Mouse (Mus musculus) gastrocnemius, postnatal 4 days (tissue): ENCODE measurements at regions not wholly inside any gene's neighbourhood (a gene's known extent, or its start where the extent isn't known, plus 50 kb on each side); places are given as distances from the start of the nearest gene placed in this dataset.
A peak's percentile ranks its signal among the peaks of the same experiment; 100 is the strongest.

Experiments
- DNase-seq, 2 experiments: peaks; one replicate each; pipeline ENCODE4 v3.0.0; 2021 to 2022; ENCODE audit warnings: low spot score in 2 of 2, mixed read lengths in 2 of 2

DNA sequence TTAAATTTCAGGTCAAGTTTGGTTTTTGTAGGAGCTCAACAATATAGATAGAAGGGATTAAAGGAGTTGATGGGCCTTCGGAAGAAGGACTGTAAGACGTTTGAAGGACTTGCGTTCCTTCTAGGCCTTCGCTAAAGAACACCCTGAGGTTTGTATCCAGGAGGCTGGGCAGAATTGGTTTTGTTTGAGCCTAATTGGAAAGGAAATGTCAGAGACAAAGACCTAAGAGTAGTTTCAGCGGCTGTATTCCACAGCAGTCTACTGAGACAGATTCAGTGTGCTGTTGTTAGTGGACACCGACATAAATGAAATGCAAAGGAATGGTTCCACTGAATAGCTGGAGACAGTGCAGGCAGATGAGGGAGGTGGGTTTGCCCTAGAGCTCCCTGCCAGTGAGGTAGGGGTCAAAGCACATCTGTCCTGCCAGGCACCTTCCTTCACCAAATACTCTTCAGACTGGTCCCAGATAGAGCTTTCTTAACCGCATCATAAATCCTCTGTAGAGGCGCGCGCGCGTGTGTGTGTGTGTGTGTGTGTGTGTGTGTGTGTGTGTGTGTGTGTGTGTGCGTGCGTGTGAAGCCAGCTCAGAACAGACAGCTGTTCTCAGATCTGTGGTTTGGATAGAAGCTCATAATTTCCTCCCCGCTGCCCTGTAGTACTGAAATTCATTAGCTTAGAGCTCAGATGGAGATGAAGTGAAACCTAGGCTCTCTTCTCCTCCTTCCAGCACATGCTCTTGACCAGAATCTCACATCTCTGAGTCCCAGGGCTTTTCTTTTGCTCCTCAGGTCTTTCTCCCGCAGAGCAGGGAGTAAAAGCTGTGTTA, 209.7 kb downstream of the Ktn1 start:
- no peak for DNase-seq

DNA sequence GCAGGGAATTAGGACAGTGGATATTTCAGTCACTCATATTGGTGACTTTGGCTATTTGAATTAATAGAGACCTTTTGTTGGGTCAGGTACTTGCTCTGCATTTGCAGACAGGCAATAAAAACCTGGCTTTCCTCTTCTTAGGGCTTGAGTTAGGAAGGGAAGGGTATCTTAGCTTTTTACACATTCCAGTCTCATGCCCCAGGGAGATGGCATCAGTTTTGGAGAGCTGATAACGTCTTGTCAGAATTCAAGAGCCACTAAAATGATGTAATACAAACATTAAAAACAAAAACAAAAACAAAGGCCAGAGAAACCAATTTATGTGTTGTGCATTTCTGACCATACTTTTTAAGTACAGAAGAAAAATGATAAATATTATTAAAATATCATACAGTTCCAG, 214.3 kb downstream of the Ktn1 start:
- peak in 1 of 2 experiments; percentile 17 for DNase-seq

DNA sequence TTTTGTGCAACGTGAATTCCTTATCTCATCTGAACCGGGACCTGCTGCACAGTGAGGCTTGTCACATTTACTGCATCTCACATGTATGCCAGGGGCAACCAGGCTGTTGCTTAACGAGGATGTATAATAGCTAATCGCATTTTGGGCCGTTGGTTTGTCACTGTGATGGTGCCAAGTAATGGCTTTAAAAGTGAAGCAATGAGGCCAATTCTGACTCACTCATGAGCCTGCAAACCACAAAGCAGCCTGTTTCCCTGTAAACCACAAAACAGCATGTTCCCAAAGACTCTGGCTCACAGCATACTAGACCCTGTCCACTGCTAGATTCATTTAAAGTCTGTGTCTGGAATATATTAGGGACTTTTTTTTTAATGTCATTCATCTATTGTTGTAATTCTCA, 214.8 kb downstream of the Ktn1 start:
- DNase-seq, result no peak

DNA sequence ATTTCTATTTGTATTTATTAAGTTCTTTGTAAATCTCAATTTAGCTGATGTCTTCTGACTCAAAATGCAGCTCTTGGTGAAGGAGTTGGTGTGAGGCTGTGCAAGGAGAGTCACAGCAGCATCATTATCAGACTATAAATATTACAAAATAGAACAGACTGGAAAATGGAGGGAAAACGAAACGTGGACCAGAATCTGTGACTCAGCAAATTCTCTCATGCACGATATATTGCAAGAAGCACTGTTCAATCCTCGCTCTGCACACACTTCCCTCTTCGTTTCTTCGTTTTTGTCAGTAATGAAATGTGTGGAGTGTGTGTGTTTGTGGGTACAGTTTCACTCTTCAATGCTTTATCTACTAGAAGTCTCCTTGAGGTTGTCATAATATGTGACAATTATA, 215.5 kb downstream of the Ktn1 start:
- DNase-seq, result no peak

DNA sequence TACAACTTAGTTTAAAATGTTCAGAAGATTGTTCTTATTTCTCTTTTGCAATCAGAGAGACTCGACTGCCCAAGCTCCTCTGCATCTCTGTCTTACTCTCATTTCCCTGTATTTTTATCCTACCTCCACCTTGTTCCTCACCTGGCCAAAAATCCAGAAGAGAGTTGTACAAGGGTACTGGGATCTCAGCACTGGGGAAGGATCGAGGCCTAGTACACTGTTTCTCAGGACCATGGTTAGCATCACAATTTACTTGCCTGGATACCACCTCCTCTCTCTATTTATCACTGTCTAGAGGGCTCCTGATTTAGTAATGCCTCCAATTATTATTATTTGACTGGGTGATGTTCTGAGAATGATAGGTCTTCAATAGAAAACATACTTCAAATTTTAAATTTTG, 218.8 kb downstream of the Ktn1 start:
- no peak for DNase-seq

DNA sequence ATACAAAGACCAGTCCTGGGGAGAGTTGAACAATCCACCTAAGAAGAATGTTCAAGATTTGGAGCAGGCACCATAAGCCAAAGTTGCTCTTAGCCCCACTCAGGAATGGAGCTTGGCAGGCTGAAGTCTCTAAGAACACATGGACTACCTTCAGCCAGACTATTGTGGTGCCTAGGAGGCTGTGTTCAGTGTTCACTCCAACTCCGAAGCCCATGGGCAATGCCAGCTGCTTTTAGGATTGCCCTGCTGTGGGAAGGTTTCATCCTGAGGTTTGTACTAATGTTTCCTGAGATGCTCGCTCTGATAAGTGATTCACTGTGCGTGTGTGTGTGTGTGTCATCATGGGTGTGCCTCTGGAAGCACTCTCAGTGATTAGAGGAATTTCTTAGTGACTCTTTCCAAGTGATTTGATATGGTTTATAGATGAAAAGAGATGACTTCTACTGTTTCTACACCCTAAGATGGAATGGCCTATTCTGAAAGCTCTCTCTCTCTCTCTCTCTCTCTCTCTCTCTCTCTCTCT, 220.1 kb downstream of the Ktn1 start:
- no peak for DNase-seq

DNA sequence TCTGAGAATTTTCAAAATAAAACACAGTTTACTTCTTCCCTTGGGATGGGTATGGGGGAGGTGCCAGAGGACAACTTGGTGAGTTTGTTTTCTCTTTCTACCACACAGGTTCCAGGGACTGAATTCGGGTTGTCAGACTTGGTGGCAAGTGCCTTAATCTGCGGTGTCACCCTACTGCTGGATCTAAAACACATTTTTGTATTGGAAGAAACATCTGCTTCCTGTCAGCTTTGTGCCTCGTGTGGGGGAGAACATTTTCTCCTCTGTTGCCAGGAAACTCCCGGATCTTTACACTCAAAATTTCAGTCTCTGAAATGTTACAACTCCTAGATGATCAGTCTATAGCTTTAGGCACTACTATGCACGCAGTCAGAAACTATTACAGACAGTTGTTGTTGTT, 228.3 kb downstream of the Ktn1 start:
- DNase-seq, result no peak

DNA sequence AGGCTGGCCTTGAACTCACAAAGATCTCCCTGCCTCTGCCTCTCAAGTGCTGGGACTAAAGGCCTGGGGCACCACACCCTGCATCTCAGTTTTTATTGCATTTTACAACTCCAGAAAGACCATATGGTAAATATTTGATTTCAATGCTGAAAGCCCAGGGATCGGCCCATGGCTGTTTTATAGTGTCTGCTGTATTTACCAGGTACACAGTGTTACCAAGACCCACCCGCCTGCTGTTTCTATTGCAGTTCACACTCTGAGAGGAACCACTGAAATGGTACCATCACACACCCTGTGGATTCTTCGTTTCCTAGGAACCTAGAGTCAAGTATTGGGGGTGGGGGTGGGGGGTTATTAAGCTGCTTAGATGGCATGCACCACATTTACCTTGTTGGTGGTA, 228.9 kb downstream of the Ktn1 start:
- no peak for DNase-seq

DNA sequence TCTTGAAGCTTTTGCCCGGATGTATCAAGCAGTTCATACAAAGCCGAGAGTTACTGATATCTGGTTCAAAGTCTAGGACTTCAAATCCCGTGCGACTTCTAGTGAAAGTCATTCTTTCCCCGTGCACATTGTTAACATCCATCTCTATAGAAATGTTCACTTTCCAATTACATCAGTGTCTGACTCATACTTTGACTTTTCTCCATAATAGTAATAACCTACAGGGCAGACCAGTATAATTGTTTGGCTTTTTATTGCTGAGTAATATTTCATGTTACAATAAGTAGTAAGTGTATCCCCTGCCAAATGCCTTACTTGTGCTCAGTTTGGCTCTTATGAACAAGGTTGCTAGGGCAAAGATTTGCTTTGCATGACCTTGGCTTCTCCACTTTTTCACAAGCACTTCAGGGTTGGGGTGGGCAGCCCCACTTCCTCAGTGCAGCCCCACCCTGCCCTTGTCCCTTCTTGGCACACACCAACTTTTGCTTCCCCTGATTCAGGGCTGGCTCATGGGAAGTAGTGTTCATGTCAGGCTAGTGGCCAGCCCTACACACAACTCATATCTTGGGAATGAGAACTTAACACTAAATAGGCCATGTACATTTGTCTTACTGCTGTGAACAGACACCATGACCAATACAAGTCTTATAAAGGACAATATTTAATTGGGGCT, 229.7 kb downstream of the Ktn1 start:
- no peak for DNase-seq

DNA sequence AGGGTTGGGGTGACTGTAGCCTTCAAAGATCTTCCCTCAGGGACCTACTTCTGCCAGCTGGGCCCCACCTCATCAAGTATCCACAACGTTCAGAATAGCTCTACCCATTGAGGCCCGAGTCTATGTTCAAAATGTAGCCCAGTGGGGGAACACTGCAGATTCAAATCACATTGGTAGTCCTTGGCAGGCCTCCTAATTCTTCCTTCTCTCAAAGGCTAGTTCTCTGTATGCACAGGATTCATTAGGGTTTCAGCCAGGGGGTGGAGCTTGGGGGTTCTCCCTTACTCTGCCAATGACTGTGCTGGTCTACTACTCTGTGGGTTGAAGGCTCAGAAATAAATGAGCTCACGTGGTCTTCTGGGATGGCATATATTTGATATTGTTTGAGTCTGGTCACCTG, 235.3 kb upstream of the Peli2 start:
- no peak for DNase-seq

DNA sequence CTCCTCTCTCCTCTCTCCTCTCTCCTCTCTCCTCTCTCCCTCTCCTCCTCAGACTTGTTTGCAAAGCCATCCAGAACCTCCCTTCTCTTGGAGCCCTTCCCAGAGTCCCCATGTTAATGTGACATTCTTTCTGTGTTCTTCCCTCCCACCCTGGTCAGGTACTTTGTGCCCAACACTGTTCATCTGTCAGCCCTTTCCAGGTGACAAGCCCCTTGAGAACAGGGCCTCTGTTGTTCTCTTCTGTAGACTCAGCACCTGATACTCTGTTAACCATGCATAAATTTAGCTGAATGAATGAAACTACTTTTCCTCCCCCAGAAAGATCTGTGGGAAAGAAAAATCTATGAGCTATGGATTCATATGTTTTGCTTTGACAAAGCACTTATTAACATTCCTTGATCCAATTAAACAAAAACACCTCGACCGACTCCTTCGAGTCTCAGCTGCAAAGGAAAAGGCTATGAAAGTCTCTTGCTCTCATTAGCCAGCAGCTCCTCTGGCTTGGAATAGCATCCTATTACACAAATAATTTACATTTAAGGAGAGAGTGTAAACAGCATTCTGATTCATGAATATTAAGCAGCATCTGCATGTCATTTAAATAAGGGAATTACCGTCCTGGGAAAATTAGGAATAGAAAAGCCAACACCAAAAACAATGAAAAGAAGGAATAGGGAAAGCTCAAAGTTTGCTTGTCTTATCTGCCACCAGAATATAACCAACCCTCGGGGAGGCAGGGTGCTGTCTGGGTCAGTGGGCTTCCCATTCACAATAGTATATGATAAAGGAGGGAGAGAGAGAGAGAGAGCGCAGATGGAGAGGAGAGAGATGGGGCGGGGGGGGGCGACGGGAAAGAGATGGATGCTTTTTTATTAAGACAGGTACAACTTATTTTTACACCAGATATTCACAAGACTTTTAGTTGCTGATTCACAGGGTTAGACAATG, 230.1 kb upstream of the Peli2 start:
- DNase-seq, result no peak

DNA sequence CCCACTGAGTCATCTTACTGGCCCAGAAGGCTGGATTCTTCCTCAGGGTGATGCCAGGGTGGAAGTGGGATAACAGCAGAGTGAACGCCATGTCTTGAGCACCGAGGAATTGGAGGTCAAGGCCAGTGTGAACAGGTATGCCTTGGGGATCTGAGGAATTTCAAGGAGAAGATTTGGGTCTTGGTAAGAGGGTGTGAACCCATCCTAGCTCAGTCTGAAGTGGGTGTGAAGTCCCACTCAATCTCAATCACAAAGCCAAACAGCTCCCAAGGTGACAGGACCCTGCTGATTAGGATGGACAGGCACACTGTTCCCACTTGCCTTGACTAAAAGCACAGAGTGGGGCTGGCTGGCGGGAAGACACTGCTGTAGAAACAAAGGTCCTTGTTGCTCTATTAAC, 224.0 kb upstream of the Peli2 start:
- DNase-seq, result no peak

DNA sequence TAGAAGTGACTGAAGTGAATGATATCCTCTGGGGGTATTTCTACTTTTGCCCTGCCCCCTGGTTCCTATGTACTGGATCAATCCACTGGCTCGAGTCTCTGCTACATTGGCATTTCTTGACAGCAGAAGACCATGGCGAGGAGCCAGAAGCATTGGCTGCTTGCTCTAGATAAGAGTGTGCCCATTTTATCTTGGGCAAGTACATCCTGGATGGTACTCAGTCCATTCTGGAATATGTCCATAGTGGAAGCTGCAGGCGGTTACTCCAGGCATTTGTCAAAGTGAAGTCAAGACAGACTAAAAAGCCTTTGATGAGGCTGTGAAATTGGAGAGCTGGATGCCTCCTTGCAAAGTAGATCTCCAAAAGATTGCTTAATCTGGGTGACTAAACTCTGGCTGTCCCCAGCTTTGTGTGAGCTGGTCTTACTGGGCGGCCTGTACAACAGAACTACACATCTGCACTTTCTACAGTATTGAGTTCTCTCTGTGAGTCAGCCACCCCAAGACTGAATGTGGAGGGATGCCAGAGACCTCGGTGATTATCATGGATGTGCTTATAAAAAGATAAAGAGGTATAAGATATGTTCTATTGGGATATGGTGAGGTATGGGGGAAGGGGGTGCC, 222.6 kb upstream of the Peli2 start:
- no peak for DNase-seq

DNA sequence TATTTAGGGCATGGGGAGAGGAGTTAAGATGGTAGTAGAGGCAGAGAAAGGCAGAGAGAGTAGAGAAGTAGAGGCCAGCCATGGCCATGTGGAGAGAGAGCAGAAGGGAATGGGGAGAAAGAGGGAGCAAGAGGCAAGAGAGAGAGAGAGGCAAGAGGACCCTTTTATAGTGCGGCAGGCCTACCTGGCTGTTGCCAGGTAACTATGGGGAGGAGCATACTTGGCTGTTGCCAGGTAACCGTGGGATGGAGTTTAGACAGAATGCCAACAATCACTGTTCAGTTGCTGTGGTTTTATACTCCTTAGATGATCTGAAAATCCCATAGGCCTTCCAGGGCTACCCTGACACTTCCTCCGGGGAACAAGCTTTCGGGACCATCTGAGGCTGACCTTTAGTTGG, 222.0 kb upstream of the Peli2 start:
- no peak for DNase-seq

DNA sequence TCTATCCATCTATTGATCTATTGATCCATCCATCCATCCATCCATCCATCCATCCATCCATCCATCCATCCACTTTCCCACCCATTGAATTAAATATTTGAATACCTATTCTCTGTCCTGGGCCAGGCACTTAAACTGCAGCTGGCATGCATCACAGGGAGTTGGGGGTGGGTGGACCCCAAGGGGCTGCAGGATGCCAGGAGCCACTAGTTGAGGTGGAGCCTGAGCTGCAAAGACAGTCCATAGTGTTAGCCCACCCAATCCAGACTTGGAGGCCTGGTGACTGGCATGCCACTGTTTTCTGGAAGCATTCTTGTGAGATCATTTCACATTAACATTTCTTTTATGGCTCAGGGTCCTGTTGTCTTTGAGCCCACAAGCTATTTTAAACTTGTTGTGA, 215.3 kb upstream of the Peli2 start:
- DNase-seq, result no peak

DNA sequence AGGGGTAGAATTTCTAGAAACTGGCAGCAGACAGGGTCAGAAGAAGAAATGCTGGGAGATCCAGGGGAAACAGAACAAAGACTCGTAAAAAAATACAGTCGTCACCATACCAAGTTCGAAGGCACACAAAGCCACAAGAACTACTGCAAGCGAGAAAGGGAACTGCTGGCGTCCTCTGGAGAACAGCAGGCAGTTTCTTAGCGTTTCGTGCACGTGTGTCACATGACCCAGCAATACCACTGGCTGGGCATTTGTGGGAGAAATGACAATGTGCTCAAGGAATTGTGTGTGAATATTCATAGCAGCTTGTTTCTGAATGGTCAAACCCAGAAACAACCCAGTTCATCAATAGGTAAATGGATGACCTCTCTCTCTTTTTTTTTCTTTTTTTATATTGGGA, 211.5 kb upstream of the Peli2 start:
- DNase-seq, result no peak

DNA sequence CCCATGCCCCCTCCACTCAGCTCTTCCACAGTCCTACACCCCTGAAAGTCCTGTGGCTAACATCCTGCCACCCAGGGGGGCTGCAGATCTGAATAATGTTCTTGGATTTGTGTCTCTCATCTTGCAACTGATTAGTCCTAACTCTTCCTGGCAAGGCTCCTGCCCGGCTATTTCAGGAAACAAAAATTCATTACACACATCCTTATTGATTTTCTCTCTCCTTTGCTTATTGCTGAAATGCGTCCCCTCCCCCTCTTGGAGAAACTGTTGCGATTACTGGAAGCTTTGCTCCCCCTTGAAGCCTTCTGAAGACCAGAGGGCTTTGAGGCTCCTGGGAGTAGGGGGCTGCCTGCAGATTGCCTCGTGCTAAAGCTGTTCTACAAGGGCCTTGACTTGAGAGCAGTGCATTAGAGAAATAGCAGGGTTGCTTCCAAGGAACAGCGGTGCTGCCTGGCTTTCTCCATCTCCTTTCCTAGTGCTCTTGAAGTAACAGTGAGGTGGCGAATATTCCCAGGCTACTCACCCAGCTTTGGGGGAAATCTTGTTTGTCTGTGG, 209.8 kb upstream of the Peli2 start:
- DNase-seq, result no peak

DNA sequence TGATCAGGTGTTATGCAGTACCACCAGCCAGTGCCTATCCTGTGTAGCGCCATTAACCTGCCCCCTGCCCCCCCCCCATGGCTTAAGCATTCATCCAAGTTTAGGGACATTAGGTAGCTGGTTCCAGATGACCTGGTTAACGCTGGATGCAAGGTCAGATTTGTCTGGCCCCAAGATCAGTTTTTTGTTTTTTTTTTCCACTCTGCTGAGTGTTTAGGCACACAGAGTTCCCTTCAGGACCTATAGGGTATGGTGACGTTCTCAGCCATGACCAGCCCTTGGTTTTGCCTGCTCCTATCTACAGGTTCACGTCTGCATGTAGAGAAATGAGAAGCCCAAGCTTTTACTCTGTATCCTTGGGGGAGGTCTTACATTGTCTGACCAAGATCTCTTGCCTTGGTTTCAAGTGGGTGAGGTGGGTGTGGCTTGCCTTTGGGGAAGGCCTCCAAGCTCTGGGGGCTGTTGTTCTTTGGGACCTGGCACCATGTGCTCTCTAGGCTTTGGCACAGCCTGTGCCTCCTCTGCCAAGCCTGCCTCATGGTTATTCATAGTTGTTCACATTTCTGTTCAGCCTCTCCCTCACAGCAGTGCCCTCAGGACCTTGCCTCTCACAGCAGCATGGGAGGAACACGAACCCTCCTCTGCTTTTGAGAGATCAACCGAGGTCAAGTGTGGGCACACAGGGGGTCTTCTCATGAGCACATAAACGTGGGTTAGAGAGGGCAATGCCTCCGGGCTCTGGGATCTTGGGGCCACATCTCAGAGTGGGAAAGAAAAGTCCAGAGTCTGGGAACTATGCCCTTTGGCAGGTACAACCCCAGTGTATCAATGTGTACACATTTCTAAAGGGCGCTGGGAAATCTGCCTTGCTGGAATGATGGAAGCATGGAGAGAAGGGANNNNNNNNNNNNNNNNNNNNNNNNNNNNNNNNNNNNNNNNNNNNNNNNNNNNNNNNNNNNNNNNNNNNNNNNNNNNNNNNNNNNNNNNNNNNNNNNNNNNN, 208.8 kb upstream of the Peli2 start:
- DNase-seq, result no peak

DNA sequence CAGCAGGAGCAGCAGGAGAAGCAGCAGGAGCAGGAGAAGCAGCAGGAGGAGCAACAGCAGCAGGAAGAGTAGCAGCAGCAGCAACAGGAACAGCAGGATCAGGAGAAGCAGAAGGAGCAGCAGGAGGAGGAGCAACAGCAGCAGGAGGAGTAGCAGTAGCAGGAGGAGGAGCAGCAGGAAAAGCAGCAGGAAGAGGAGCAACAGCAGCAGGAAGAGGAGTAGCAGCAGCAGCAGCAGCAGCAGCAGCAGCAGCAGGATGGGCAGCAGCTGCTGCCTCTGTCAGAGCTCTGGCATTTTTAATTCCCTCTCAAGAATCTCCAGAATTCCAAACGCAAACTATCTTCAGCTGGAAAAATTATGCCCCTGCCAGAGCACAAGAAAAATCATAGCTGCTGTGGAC, 205.0 kb upstream of the Peli2 start:
- no peak for DNase-seq
